Mouse (Mus musculus) heart, adult 8-10 months (tissue): ENCODE results near the gene Jam3. TPM values are rescaled to one million over a fixed set of nuclear protein-coding genes. Genes with fewer than 3 reads are reported as not detected.

Source experiments
- total RNA-seq, 4 experiments: library from RNA; stranded (reverse); gene quantifications; 2 replicates each; pipeline ENCODE4 v1.2.4; 2022

The Jam3 gene
- total RNA-seq, 4 experiments from 2014 or later: 13.0 to 21.8 (median 14.9) TPM

Other genes starting within 250 kb of the Jam3 start
- not detected for gene Gm1110, start 232.3 kb downstream of the Jam3 start, total RNA-seq
- gene Acad8, start 155.9 kb downstream of the Jam3 start, total RNA-seq: 10 to 100 TPM; 55.4 to 70.1 (median 62.1) TPM
- gene Thyn1, start 155.7 kb downstream of the Jam3 start, total RNA-seq: 10 to 100 TPM; 24.8 to 30.0 (median 25.8) TPM
- 10 to 100 TPM; 28.6 to 31.8 (median 30.4) TPM for gene Vps26b, start 125.4 kb downstream of the Jam3 start, total RNA-seq
- 10 to 100 TPM in 3 of 4 experiments, 1 to 10 TPM in 1; 9.1 to 10.6 (median 10.3) TPM for gene Ncapd3, start 125.2 kb downstream of the Jam3 start, total RNA-seq
- gene Igsf9b, start 143.8 kb upstream of the Jam3 start, total RNA-seq: 1 to 10 TPM; 3.7 to 4.9 (median 4.4) TPM
- gene Spata19, start 241.4 kb upstream of the Jam3 start, total RNA-seq: not detected